Mouse (Mus musculus) liver, adult 2 months (tissue): ENCODE measurements around the gene Lpp. TPM values are rescaled to one million over a fixed set of nuclear protein-coding genes. Genes with fewer than 3 reads are reported as not detected.

Source experiments
- DNase-seq: peaks from one replicate; pipeline ENCODE4 v3.0.0-alpha.2; 2011; ENCODE audit warnings: low read depth, low spot score; ENCODE audit errors: extremely low read depth
- H3K27ac ChIP-seq: fragments of 200-500 bp; replicated peaks from 2 replicates; pipeline ENCODE4 v1.5.1; 2012; ENCODE audit warnings: low read depth, mild to moderate bottlenecking, control low read depth, inconsistent platforms, low read length; ENCODE audit not compliant: insufficient read depth
- H3K27me3 ChIP-seq: fragments of 200-500 bp; 2 replicates; pipeline ENCODE4 v1.6.1; 2012; ENCODE audit warnings: mild to moderate bottlenecking, moderate library complexity, low read length, inconsistent platforms; ENCODE audit not compliant: control insufficient read depth, insufficient read depth
- H3K36me3 ChIP-seq: fragments of 200-500 bp; 2 replicates; pipeline ENCODE4 v1.6.1; 2012; ENCODE audit warnings: low read length, inconsistent platforms; ENCODE audit not compliant: control insufficient read depth, insufficient read depth
- H3K4me1 ChIP-seq: fragments of 200-500 bp; 2 replicates; pipeline ENCODE4 v1.6.1; 2011; ENCODE audit warnings: low read length; ENCODE audit not compliant: control insufficient read depth, insufficient read depth
- H3K4me3 ChIP-seq: fragments of 200-500 bp; 2 replicates; pipeline ENCODE4 v1.5.1; 2011; ENCODE audit warnings: low read depth, mild to moderate bottlenecking, control low read depth, low read length, moderate library complexity; ENCODE audit not compliant: insufficient read depth
- H3K79me2 ChIP-seq: fragments of 200-500 bp; 2 replicates; pipeline ENCODE4 v1.6.1; 2012; ENCODE audit warnings: inconsistent platforms, mild to moderate bottlenecking, low read length, moderate library complexity; ENCODE audit not compliant: control insufficient read depth, insufficient read depth
- H3K9ac ChIP-seq: fragments of 200-500 bp; 2 replicates; pipeline ENCODE4 v1.6.1; 2012; ENCODE audit warnings: low read depth, mild to moderate bottlenecking, control low read depth, inconsistent platforms, low read length
- CTCF ChIP-seq: fragments of 200-500 bp; IDR thresholded peaks from 2 replicates; pipeline ENCODE4 v1.5.1; 2011; ENCODE audit warnings: low read depth, low read length, control low read depth
- POLR2A ChIP-seq: fragments of 200-500 bp; IDR thresholded peaks from 2 replicates; pipeline ENCODE4 v1.6.1; 2011; ENCODE audit warnings: low read length, control low read depth; ENCODE audit not compliant: insufficient read depth; ENCODE audit errors: extremely low read depth
- WGBS: fragments of 180-500 bp; shearing (Covaris S2); methylation state at CpG from one replicate; pipeline ENCODE4 v1.1.7; 2018; 5-methylcytosine and 5-hydroxymethylcytosine counted together
- polyA plus RNA-seq: library from polyadenylated mRNA; depleted of rRNA; stranded (reverse); fragments of >200 nt; gene quantifications from 2 replicates; pipeline ENCODE4 v1.2.3, GENCODE M21; 2012
- total RNA-seq: library from RNA; depleted of rRNA; stranded (reverse); fragments of >200 nt; gene quantifications from 2 replicates; pipeline ENCODE4 v1.2.3, GENCODE M21; 2014

Lpp gene
- total and polyA plus RNA-seq, 2 experiments, result 7.5 to 23.0 TPM

- Histone ChIP-seq H3K4me1 (peaks cover 2% of the 10 kb centered on the region; the same call in 1 of the 2 replicates), H3K79me2 (no peaks in the 10 kb centered on the region), H3K27me3 (no peaks in the 10 kb centered on the region), H3K9ac (no peak overlapping the region), H3K27ac (no peak overlapping the region), H3K4me3 (no peak overlapping the region), H3K36me3 (no peaks in the 10 kb centered on the region)
- DNase-seq, result no peak
- 70% methylated on average over 2 of the region's 2 CpGs for WGBS
- no peak for TF ChIP-seq CTCF
- TF ChIP-seq POLR2A, result no peak
These were observed 401.4 kb downstream of the Lpp start for GRCm38 (mm10) chr16:24794665-24795064.

- no peak overlapping the region for H3K27ac ChIP-seq
- H3K27me3 ChIP-seq, result no peaks in the 10 kb centered on the region
- no peak overlapping the region for H3K4me3 ChIP-seq
- WGBS, result 24% methylated on average over 4 of the region's 4 CpGs
- peak; percentile 51 for DNase-seq
- H3K79me2 ChIP-seq, result no peaks in the 10 kb centered on the region; the same call in 1 of the 2 replicates
- peaks cover 5% of the 10 kb centered on the region; the same call in 1 of the 2 replicates for H3K4me1 ChIP-seq
- H3K36me3 ChIP-seq, result no peaks in the 10 kb centered on the region
- no peak overlapping the region for H3K9ac ChIP-seq
- TF ChIP-seq CTCF, result no peak
- no peak for TF ChIP-seq POLR2A
These were observed 408.0 kb downstream of the Lpp start for GRCm38 (mm10) chr16:24801355-24801754.

- H3K36me3 ChIP-seq, result no peaks in the 10 kb centered on the region
- DNase-seq, result no peak
- no peak overlapping the region for H3K4me3 ChIP-seq
- WGBS, result 74% methylated on average over 1 of the region's 1 CpGs
- H3K9ac ChIP-seq, result no peak overlapping the region
- no peak overlapping the region for H3K27ac ChIP-seq
- H3K79me2 ChIP-seq, result no peaks in the 10 kb centered on the region; the same call in 1 of the 2 replicates
- TF ChIP-seq POLR2A, result no peak
- TF ChIP-seq CTCF, result no peak
- H3K27me3 ChIP-seq, result no peaks in the 10 kb centered on the region
- H3K4me1 ChIP-seq, result peaks cover 5% of the 10 kb centered on the region; the same call in 1 of the 2 replicates
These were observed 408.5 kb downstream of the Lpp start for GRCm38 (mm10) chr16:24801780-24802179.

- no peaks in the 10 kb centered on the region for H3K27me3 ChIP-seq
- no peak overlapping the region for H3K9ac ChIP-seq
- no peak overlapping the region for H3K4me3 ChIP-seq
- no peak for DNase-seq
- no peaks in the 10 kb centered on the region for H3K36me3 ChIP-seq
- no peaks in the 10 kb centered on the region; the same call in 1 of the 2 replicates for H3K79me2 ChIP-seq
- H3K27ac ChIP-seq, result no peak overlapping the region
- H3K4me1 ChIP-seq, result peaks cover 3% of the 10 kb centered on the region; the same call in 1 of the 2 replicates
- TF ChIP-seq CTCF (no peak), POLR2A (no peak)
- WGBS, result 97% methylated on average over 1 of the region's 1 CpGs
These were observed 412.8 kb downstream of the Lpp start for GRCm38 (mm10) chr16:24806093-24806492.

GRCm38 (mm10) chr16:24807565-24807964, 414.3 kb downstream of the Lpp start:
- H3K9ac ChIP-seq, result no peak overlapping the region
- H3K27me3 ChIP-seq, result no peaks in the 10 kb centered on the region
- TF ChIP-seq POLR2A (no peak), CTCF (no peak)
- H3K4me1 ChIP-seq, result no peaks in the 10 kb centered on the region
- H3K36me3 ChIP-seq, result no peaks in the 10 kb centered on the region
- no peak overlapping the region for H3K4me3 ChIP-seq
- 68% methylated on average over 4 of the region's 4 CpGs for WGBS
- H3K79me2 ChIP-seq, result no peaks in the 10 kb centered on the region; the same call in 1 of the 2 replicates
- H3K27ac ChIP-seq, result no peak overlapping the region
- DNase-seq, result no peak

- Histone ChIP-seq H3K4me3 (no peak overlapping the region), H3K27me3 (no peaks in the 10 kb centered on the region), H3K36me3 (no peaks in the 10 kb centered on the region), H3K4me1 (no peaks in the 10 kb centered on the region), H3K9ac (no peak overlapping the region), H3K79me2 (no peaks in the 10 kb centered on the region; the same call in 1 of the 2 replicates), H3K27ac (no peak overlapping the region)
- TF ChIP-seq POLR2A, result no peak
- TF ChIP-seq CTCF, result no peak
- 93% methylated on average over 6 of the region's 6 CpGs for WGBS
- no peak for DNase-seq
These were observed 416.5 kb downstream of the Lpp start for GRCm38 (mm10) chr16:24809811-24810210.
